Mouse (Mus musculus): ENCODE measurements around the gene Pigv. TPM values are rescaled to one million over a fixed set of nuclear protein-coding genes. Genes with fewer than 3 reads are reported as not detected.
"Not testable (repeated sequence)": the region's sequence is repeated elsewhere in the genome, so short reads cannot be mapped to it uniquely, and the experiment has no call there.

Gene Pigv
- total RNA-seq, 2 experiments from 2014 or later: 10.8 to 11.3 TPM

GRCm38 (mm10) chr4:133673666-133674330 is 1.4 kb upstream of the Pigv start:
- peak; percentile 59 to 64 for DNase-seq
- intact Hi-C loops (cut with DNase I): loop anchor here (1.0 to 5.0 kb wide), 2 partner anchors 56 to 234 kb away; no protein-coding TSS in a partner anchor

- intact Hi-C loops (cut with DNase I): loop anchor here (1.0 to 5.0 kb wide), 3 partner anchors 78 to 234 kb away; no protein-coding TSS in a partner anchor
- peak in 1 of 2 experiments; percentile 56 for DNase-seq
Observed at GRCm38 (mm10) chr4:133672845-133673647, 599 bp upstream of the Pigv start.

GRCm38 (mm10) chr4:133671184-133671880 is 1.1 kb downstream of the Pigv start:
- intact Hi-C loops (cut with DNase I): loop anchor here (1.0 to 5.0 kb wide), 4 partner anchors 83 to 236 kb away; no protein-coding TSS in a partner anchor
- peak; percentile 87 to 88 for DNase-seq

- intact Hi-C loops (cut with DNase I): loop anchor here (5.0 kb wide), 1 partner anchor 238 kb away; no protein-coding TSS in a partner anchor
- DNase-seq: no peak
Observed at GRCm38 (mm10) chr4:133669652-133670210, 2.7 kb downstream of the Pigv start.

- intact Hi-C loops (cut with DNase I): no loop called here
- no peak for DNase-seq
Observed at GRCm38 (mm10) chr4:133668537-133668936, 3.9 kb downstream of the Pigv start.

- DNase-seq: no peak
Observed at GRCm38 (mm10) chr4:133666199-133666598, 6.2 kb downstream of the Pigv start.

GRCm38 (mm10) chr4:133665118-133665517 is 7.3 kb downstream of the Pigv start:
- intact Hi-C loops (cut with DNase I): no loop called here
- DNase-seq: no peak

More at GRCm38 (mm10) chr4:133666199-133666598, 6.2 kb downstream of the Pigv start:
- intact Hi-C loops (cut with DNase I): no loop called here

GRCm38 (mm10) chr4:133662945-133663344 is 9.5 kb downstream of the Pigv start:
- intact Hi-C loops (cut with DNase I): no loop called here
- DNase-seq: no peak

GRCm38 (mm10) chr4:133662421-133662820 is 10.0 kb downstream of the Pigv start:
- DNase-seq: no peak
- intact Hi-C loops (cut with DNase I): no loop called here

- DNase-seq: peak; percentile 79 to 85
- intact Hi-C loops (cut with DNase I): no loop called here
Observed at GRCm38 (mm10) chr4:133660193-133661155, 12.0 kb downstream of the Pigv start.

GRCm38 (mm10) chr4:133659497-133660192 is 12.8 kb downstream of the Pigv start:
- peak in 1 of 2 experiments; percentile 59 for DNase-seq

GRCm38 (mm10) chr4:133658729-133659128 is 13.7 kb downstream of the Pigv start:
- DNase-seq: no peak
- intact Hi-C loops (cut with DNase I): no loop called here

More at GRCm38 (mm10) chr4:133659497-133660192, 12.8 kb downstream of the Pigv start:
- intact Hi-C loops (cut with DNase I): no loop called here

- intact Hi-C loops (cut with DNase I): no loop called here
- no peak for DNase-seq
Observed at GRCm38 (mm10) chr4:133657829-133658458, 14.5 kb downstream of the Pigv start.

GRCm38 (mm10) chr4:133656997-133657396 is 15.4 kb downstream of the Pigv start:
- intact Hi-C loops (cut with DNase I): no loop called here
- DNase-seq: no peak

- no peak for DNase-seq
- intact Hi-C loops (cut with DNase I): no loop called here
Observed at GRCm38 (mm10) chr4:133656294-133656693, 16.2 kb downstream of the Pigv start.

- not testable (repeated sequence) for DNase-seq
- intact Hi-C loops (cut with DNase I): loop anchor here (5.0 kb wide), 1 partner anchor 42 kb away; no protein-coding TSS in a partner anchor
Observed at GRCm38 (mm10) chr4:133654070-133654469, 18.4 kb downstream of the Pigv start.

- no peak for DNase-seq
- intact Hi-C loops (cut with DNase I): loop anchor here (5.0 kb wide), 1 partner anchor 40 kb away; no protein-coding TSS in a partner anchor
Observed at GRCm38 (mm10) chr4:133652746-133653145, 19.7 kb downstream of the Pigv start.

GRCm38 (mm10) chr4:133651986-133652385 is 20.5 kb downstream of the Pigv start:
- intact Hi-C loops (cut with DNase I): loop anchor here (5.0 kb wide), 1 partner anchor 40 kb away; no protein-coding TSS in a partner anchor
- DNase-seq: no peak
